Mouse (Mus musculus): ENCODE results near the gene Ugt1a10. TPM values are rescaled to one million over a fixed set of nuclear protein-coding genes. Genes with fewer than 3 reads are reported as not detected.
"Not testable (repeated sequence)": the region's sequence is repeated elsewhere in the genome, so short reads cannot be mapped to it uniquely, and the experiment has no call there.

Ugt1a10 gene
- polyA plus RNA-seq, 1 experiment from 2014 or later, result not detected

DNA sequence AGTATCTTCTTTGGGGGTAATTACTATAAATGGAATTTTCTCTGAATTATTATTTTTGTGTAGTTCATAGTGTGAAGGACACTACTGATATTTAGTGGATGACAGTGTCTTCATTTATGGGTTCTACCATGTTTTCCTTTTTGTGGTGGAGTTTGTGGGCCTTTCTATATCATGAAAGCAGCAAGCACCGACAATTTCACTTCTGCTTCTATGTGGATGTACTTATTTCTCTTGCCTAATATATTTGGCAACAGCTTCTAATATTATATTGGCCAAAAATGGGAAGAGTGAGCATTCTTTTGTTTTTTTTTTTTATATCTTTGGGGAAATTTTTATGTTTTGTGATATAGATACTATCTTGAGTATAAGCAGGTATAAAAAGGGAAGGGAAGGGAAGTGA lies 26.5 kb downstream of the Ugt1a10 start:
- H3K9ac ChIP-seq (replicated peaks; ENCODE audit: low read depth, low read length), result no peak overlapping the region
- 93% methylated on average over 1 of the region's 1 CpGs for WGBS
- ATAC-seq (ENCODE audit: low read depth), result no peak
- H3K27ac ChIP-seq (ENCODE audit: low read depth, low read length), result no peak overlapping the region
- H3K4me3 ChIP-seq (ENCODE audit: low read depth, low read length), result no peak overlapping the region
- no peak overlapping the region for H3K4me2 ChIP-seq (ENCODE audit: low read depth, low read length)
- H3K36me3 ChIP-seq (ENCODE audit: control insufficient read depth, insufficient read depth, low read length), result no peaks in the 10 kb centered on the region
- no peaks in the 10 kb centered on the region for H3K9me3 ChIP-seq (ENCODE audit: control insufficient read depth, low read length)
- H3K4me1 ChIP-seq (ENCODE audit: control insufficient read depth, insufficient read depth, low read length), result no peaks in the 10 kb centered on the region
- H3K27me3 ChIP-seq (ENCODE audit: control insufficient read depth, insufficient read depth, low read length), result no peaks in the 10 kb centered on the region

- Histone ChIP-seq H3K27me3 (ENCODE audit: control insufficient read depth, insufficient read depth, low read length) (no peaks in the 10 kb centered on the region), H3K4me3 (ENCODE audit: low read depth, low read length) (no peak overlapping the region), H3K36me3 (ENCODE audit: control insufficient read depth, insufficient read depth, low read length) (no peaks in the 10 kb centered on the region), H3K27ac (ENCODE audit: low read depth, low read length) (no peak overlapping the region), H3K4me1 (ENCODE audit: control insufficient read depth, insufficient read depth, low read length) (no peaks in the 10 kb centered on the region), H3K9ac (replicated peaks; ENCODE audit: low read depth, low read length) (no peak overlapping the region), H3K9me3 (ENCODE audit: control insufficient read depth, low read length) (no peaks in the 10 kb centered on the region), H3K4me2 (ENCODE audit: low read depth, low read length) (no peak overlapping the region)
- no peak for ATAC-seq (ENCODE audit: low read depth)
- 86% methylated on average over 1 of the region's 1 CpGs for WGBS
These were observed 30.9 kb downstream of the Ugt1a10 start for GRCm38 (mm10) chr1:88086125-88086524.

GRCm38 (mm10) chr1:88087513-88087912 lies 32.3 kb downstream of the Ugt1a10 start, which contains the start of gene Ugt1a8:
Ugt1a8 (plus strand) TSS chr1:88087813.
- Histone ChIP-seq H3K4me1 (ENCODE audit: control insufficient read depth, insufficient read depth, low read length) (no peaks in the 10 kb centered on the region), H3K4me3 (ENCODE audit: low read depth, low read length) (no peak within 1 kb of the TSS), H3K9me3 (ENCODE audit: control insufficient read depth, low read length) (no peaks in the 10 kb centered on the region), H3K36me3 (ENCODE audit: control insufficient read depth, insufficient read depth, low read length) (no peaks in the 10 kb centered on the region), H3K27ac (ENCODE audit: low read depth, low read length) (no peak within 1 kb of the TSS), H3K4me2 (ENCODE audit: low read depth, low read length) (no peak within 1 kb of the TSS), H3K27me3 (ENCODE audit: control insufficient read depth, insufficient read depth, low read length) (no peaks in the 10 kb centered on the region), H3K9ac (replicated peaks; ENCODE audit: low read depth, low read length) (no peak within 1 kb of the TSS)
- WGBS, result 84% methylated on average over 3 of the region's 3 CpGs
- no peak for ATAC-seq (ENCODE audit: low read depth)

GRCm38 (mm10) chr1:88092341-88092740 lies 37.2 kb downstream of the Ugt1a10 start:
- no peaks in the 10 kb centered on the region for H3K36me3 ChIP-seq (ENCODE audit: control insufficient read depth, insufficient read depth, low read length)
- no peak for ATAC-seq (ENCODE audit: low read depth)

DNA sequence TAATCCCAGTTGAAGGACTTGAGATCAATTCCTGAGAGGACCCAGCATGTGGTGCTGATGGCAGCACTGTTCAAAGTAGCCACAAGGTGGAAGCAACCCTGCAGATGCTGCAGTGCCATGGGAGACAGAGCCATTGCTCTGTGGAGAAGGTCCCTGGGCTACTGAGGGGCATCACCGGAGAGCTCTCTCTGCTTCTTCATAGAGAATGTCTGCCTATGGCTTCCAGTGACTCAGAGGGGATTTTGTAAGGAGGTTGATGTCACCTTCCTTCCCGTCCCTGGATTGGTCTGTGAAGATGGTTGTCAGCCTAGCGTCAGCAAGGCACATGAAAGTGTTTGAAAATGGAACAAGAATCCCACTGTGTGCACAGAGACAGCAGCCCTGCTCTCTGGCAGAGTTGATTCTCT lies 39.1 kb downstream of the Ugt1a10 start:
- H3K4me2 ChIP-seq (ENCODE audit: low read depth, low read length); H3K27ac ChIP-seq (ENCODE audit: low read depth, low read length); H3K9me3 ChIP-seq (ENCODE audit: control insufficient read depth, low read length); H3K4me1 ChIP-seq (ENCODE audit: control insufficient read depth, insufficient read depth, low read length); ATAC-seq (ENCODE audit: low read depth); H3K27me3 ChIP-seq (ENCODE audit: control insufficient read depth, insufficient read depth, low read length); H3K36me3 ChIP-seq (ENCODE audit: control insufficient read depth, insufficient read depth, low read length); H3K4me3 ChIP-seq (ENCODE audit: low read depth, low read length); H3K9ac ChIP-seq (replicated peaks; ENCODE audit: low read depth, low read length): not testable (repeated sequence)
- 84% methylated on average over 3 of the region's 3 CpGs for WGBS

More at GRCm38 (mm10) chr1:88092341-88092740, 37.2 kb downstream of the Ugt1a10 start:
- no peaks in the 10 kb centered on the region for H3K9me3 ChIP-seq (ENCODE audit: control insufficient read depth, low read length)
- no peak overlapping the region for H3K4me3 ChIP-seq (ENCODE audit: low read depth, low read length)
- no peaks in the 10 kb centered on the region for H3K4me1 ChIP-seq (ENCODE audit: control insufficient read depth, insufficient read depth, low read length)
- no peaks in the 10 kb centered on the region for H3K27me3 ChIP-seq (ENCODE audit: control insufficient read depth, insufficient read depth, low read length)
- H3K27ac ChIP-seq (ENCODE audit: low read depth, low read length), result no peak overlapping the region
- H3K4me2 ChIP-seq (ENCODE audit: low read depth, low read length), result no peak overlapping the region
- H3K9ac ChIP-seq (replicated peaks; ENCODE audit: low read depth, low read length), result no peak overlapping the region

DNA sequence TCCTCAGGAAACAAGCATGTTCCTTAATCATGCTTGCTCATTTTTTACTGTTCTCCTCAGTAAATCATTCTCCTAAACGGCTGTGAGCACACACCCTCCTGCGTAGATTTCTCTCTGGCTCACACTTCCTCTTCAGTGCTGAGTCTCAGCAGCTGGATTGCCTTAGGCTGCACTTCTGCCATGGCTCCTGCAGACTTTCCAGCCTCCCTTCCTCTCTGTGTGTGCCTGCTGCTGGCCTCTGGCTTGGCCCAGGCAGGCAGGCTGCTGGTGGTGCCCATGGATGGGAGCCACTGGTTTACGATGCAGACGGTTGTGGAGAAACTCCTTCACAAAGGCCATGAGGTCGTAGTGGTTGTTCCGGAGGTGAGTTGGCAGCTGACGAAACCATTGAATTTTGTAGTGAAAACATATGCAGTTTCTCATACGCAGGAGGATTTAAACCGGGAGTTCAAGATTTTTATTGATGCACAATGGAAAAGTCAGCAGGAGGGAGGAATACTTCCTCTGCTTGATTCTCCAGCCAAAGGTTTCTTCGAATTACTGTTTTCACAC lies 39.8 kb downstream of the Ugt1a10 start, which contains the start of gene Ugt1a7c:
Gene Ugt1a7c, plus strand, starts transcription at position 122 of the 552 bp plus-strand sequence.
- no peaks in the 10 kb centered on the region for H3K9me3 ChIP-seq (ENCODE audit: control insufficient read depth, low read length)
- H3K9ac ChIP-seq (replicated peaks; ENCODE audit: low read depth, low read length), result no peak within 1 kb of the TSS
- H3K4me1 ChIP-seq (ENCODE audit: control insufficient read depth, insufficient read depth, low read length), result no peaks in the 10 kb centered on the region
- ATAC-seq (ENCODE audit: low read depth), result no peak
- H3K4me3 ChIP-seq (ENCODE audit: low read depth, low read length), result no peak within 1 kb of the TSS
- H3K27ac ChIP-seq (ENCODE audit: low read depth, low read length), result no peak within 1 kb of the TSS
- H3K36me3 ChIP-seq (ENCODE audit: control insufficient read depth, insufficient read depth, low read length), result no peaks in the 10 kb centered on the region
- H3K4me2 ChIP-seq (ENCODE audit: low read depth, low read length), result no peak within 1 kb of the TSS
- WGBS, result 62% methylated on average over 10 of the region's 10 CpGs
- H3K27me3 ChIP-seq (ENCODE audit: control insufficient read depth, insufficient read depth, low read length), result no peaks in the 10 kb centered on the region

- ATAC-seq (ENCODE audit: low read depth); H3K27ac ChIP-seq (ENCODE audit: low read depth, low read length); H3K36me3 ChIP-seq (ENCODE audit: control insufficient read depth, insufficient read depth, low read length); H3K4me3 ChIP-seq (ENCODE audit: low read depth, low read length); H3K9ac ChIP-seq (replicated peaks; ENCODE audit: low read depth, low read length); H3K27me3 ChIP-seq (ENCODE audit: control insufficient read depth, insufficient read depth, low read length); H3K9me3 ChIP-seq (ENCODE audit: control insufficient read depth, low read length); H3K4me1 ChIP-seq (ENCODE audit: control insufficient read depth, insufficient read depth, low read length); H3K4me2 ChIP-seq (ENCODE audit: low read depth, low read length): not testable (repeated sequence)
- 90% methylated on average over 3 of the region's 3 CpGs for WGBS
These were observed 43.4 kb downstream of the Ugt1a10 start for GRCm38 (mm10) chr1:88098546-88098945.

GRCm38 (mm10) chr1:88099691-88100090 lies 44.5 kb downstream of the Ugt1a10 start:
- H3K9ac ChIP-seq (replicated peaks; ENCODE audit: low read depth, low read length); H3K27ac ChIP-seq (ENCODE audit: low read depth, low read length); H3K9me3 ChIP-seq (ENCODE audit: control insufficient read depth, low read length); H3K27me3 ChIP-seq (ENCODE audit: control insufficient read depth, insufficient read depth, low read length); ATAC-seq (ENCODE audit: low read depth); H3K4me2 ChIP-seq (ENCODE audit: low read depth, low read length); H3K4me1 ChIP-seq (ENCODE audit: control insufficient read depth, insufficient read depth, low read length); H3K4me3 ChIP-seq (ENCODE audit: low read depth, low read length); H3K36me3 ChIP-seq (ENCODE audit: control insufficient read depth, insufficient read depth, low read length): not testable (repeated sequence)
- WGBS, result 79% methylated on average over 2 of the region's 2 CpGs

GRCm38 (mm10) chr1:88103019-88103418 lies 47.8 kb downstream of the Ugt1a10 start, which contains the start of gene Ugt1a6b:
Ugt1a6b (plus strand) TSS chr1:88103252.
- H3K27me3 ChIP-seq (ENCODE audit: control insufficient read depth, insufficient read depth, low read length); ATAC-seq (ENCODE audit: low read depth); H3K4me3 ChIP-seq (ENCODE audit: low read depth, low read length); H3K9ac ChIP-seq (replicated peaks; ENCODE audit: low read depth, low read length); H3K27ac ChIP-seq (ENCODE audit: low read depth, low read length); H3K4me1 ChIP-seq (ENCODE audit: control insufficient read depth, insufficient read depth, low read length); H3K9me3 ChIP-seq (ENCODE audit: control insufficient read depth, low read length); H3K4me2 ChIP-seq (ENCODE audit: low read depth, low read length); H3K36me3 ChIP-seq (ENCODE audit: control insufficient read depth, insufficient read depth, low read length): not testable (repeated sequence)
- WGBS, result 86% methylated on average over 3 of the region's 3 CpGs
